8 mouse cellular contexts compared by ENCODE assay signal in genomic region chr13:54565594-54566345, GRCm38 (mm10). TPM values are rescaled to one million over a fixed set of nuclear protein-coding genes. Genes with fewer than 3 reads are reported as not detected.
DNase-seq lines count a peak whose midpoint lies in the region; ATAC-seq lines count a peak whose summit lies in the region.

No protein-coding gene starts in this region.

- peak overlapping the region; percentile 9; the same call in 1 of the 2 replicates for H3K9ac ChIP-seq in forebrain, embryonic 15.5 days (replicated peaks)
- no peak overlapping the region for H3K9ac ChIP-seq in hindbrain, embryonic 15.5 days
- H3K9ac ChIP-seq in stomach, embryonic 15.5 days: no peak overlapping the region

- peak overlapping the region; percentile 55 for H3K4me2 ChIP-seq in forebrain, embryonic 15.5 days (replicated peaks)
- H3K4me2 ChIP-seq in hindbrain, embryonic 15.5 days: peak overlapping the region; percentile 72
- peak overlapping the region; percentile 80 for H3K4me2 ChIP-seq in stomach, embryonic 15.5 days

- peaks cover 13% of the 10 kb centered on the region for H3K36me3 ChIP-seq in forebrain, embryonic 15.5 days
- peaks cover 13% of the 10 kb centered on the region for H3K36me3 ChIP-seq in hindbrain, embryonic 15.5 days
- peaks cover 29% of the 10 kb centered on the region for H3K36me3 ChIP-seq in megakaryocyte, embryonic 14.5 days (replicated peaks; ENCODE audit: low read length)
- H3K36me3 ChIP-seq in stomach, embryonic 15.5 days: peaks cover 14% of the 10 kb centered on the region

- DNase-seq in adrenal gland, postnatal 14 days: peak; percentile 66
- no peak for DNase-seq in adrenal gland, adult 18-20 months (ENCODE audit: low spot score in 2 of 2)
- DNase-seq in cerebellum, adult 18-20 months: peak; percentile 67 to 71
- peak; percentile 38 to 60 for DNase-seq in left cerebral cortex, postnatal 25 days (ENCODE audit: low spot score in 2 of 2)

- WGBS in forebrain, embryonic 15.5 days: 39% methylated on average over 8 of the region's 8 CpGs
- 38% methylated on average over 8 of the region's 8 CpGs for WGBS in hindbrain, embryonic 15.5 days
- 46% methylated on average over 8 of the region's 8 CpGs for WGBS in stomach, embryonic 15.5 days

- peak; percentile 55 for ATAC-seq in forebrain, embryonic 15.5 days (replicated peaks)
- ATAC-seq in hindbrain, embryonic 15.5 days (ENCODE audit: low FRiP score, low read depth): no peak; the same call in 1 of the 2 replicates
- peak; percentile 12; the same call in 1 of the 2 replicates for ATAC-seq in stomach, embryonic 15.5 days (ENCODE audit: insufficient read depth, low FRiP score, low read depth)

- peak overlapping the region; percentile 95 for H3K4me3 ChIP-seq in forebrain, embryonic 15.5 days
- peak overlapping the region; percentile 69 for H3K4me3 ChIP-seq in hindbrain, embryonic 15.5 days
- H3K4me3 ChIP-seq in megakaryocyte, embryonic 14.5 days (replicated peaks): peak overlapping the region; percentile 91
- H3K4me3 ChIP-seq in stomach, embryonic 15.5 days (replicated peaks): peak overlapping the region; percentile 99

- H3K4me1 ChIP-seq in forebrain, embryonic 15.5 days: peaks cover 15% of the 10 kb centered on the region
- peaks cover 15% of the 10 kb centered on the region for H3K4me1 ChIP-seq in hindbrain, embryonic 15.5 days (replicated peaks)
- peaks cover 85% of the 10 kb centered on the region for H3K4me1 ChIP-seq in megakaryocyte, embryonic 14.5 days
- H3K4me1 ChIP-seq in stomach, embryonic 15.5 days: peaks cover 8% of the 10 kb centered on the region

- peak overlapping the region; percentile 59; the same call in 1 of the 2 replicates for H3K27ac ChIP-seq in forebrain, embryonic 15.5 days (replicated peaks)
- H3K27ac ChIP-seq in hindbrain, embryonic 15.5 days (replicated peaks): peak overlapping the region; percentile 80
- H3K27ac ChIP-seq in stomach, embryonic 15.5 days: peak overlapping the region; percentile 73

- no peaks in the 10 kb centered on the region; the same call in 1 of the 2 replicates for H3K27me3 ChIP-seq in forebrain, embryonic 15.5 days
- no peaks in the 10 kb centered on the region for H3K27me3 ChIP-seq in hindbrain, embryonic 15.5 days
- H3K27me3 ChIP-seq in megakaryocyte, embryonic 14.5 days (replicated peaks): no peaks in the 10 kb centered on the region
- no peaks in the 10 kb centered on the region for H3K27me3 ChIP-seq in stomach, embryonic 15.5 days (replicated peaks)

- intact Hi-C loops in left cerebral cortex, postnatal 25 days (cut with DNase I): loop anchor here (1.0 kb wide), 1 partner anchor 25 kb away; the partner anchor contains the start of genes Higd2a and Nop16

- no peaks in the 10 kb centered on the region for H3K9me3 ChIP-seq in forebrain, embryonic 15.5 days
- no peaks in the 10 kb centered on the region for H3K9me3 ChIP-seq in hindbrain, embryonic 15.5 days
- H3K9me3 ChIP-seq in megakaryocyte, embryonic 14.5 days: no peaks in the 10 kb centered on the region
- H3K9me3 ChIP-seq in stomach, embryonic 15.5 days: no peaks in the 10 kb centered on the region

RNA-seq across cellular contexts. Expression of gene 4833439L19Rik, which starts 0.5 kb away (rescaled TPM):
- 123 and 131 TPM in 2 replicates for total RNA-seq in adrenal gland, postnatal 14 days (2021)
- 100 to 1,000 TPM; 177 to 178 TPM for total RNA-seq in adrenal gland, adult 18-20 months (2021)
- polyA plus RNA-seq in forebrain, embryonic 15.5 days (2015; fragmentation: Nextera tagmentation; extraction: Ambion mirVana): 287 and 293 TPM in 2 replicates
- polyA plus RNA-seq in hindbrain, embryonic 15.5 days (2015; fragmentation: Nextera tagmentation; extraction: Ambion mirVana): 249 and 256 TPM in 2 replicates
- total RNA-seq in left cerebral cortex, postnatal 25 days (2021): 100 to 1,000 TPM; 137 to 143 TPM
- 23.2 and 24.6 TPM in 2 replicates for polyA plus RNA-seq in megakaryocyte, embryonic 14.5 days (2012; ENCODE audit: insufficient read depth, low replicate concordance)
- 109 and 115 TPM in 2 replicates for polyA plus RNA-seq in stomach, embryonic 15.5 days (2015; fragmentation: Nextera tagmentation; extraction: Ambion mirVana)

RNA-seq across cellular contexts. Expression of gene Arl10, which starts 9.0 kb away (rescaled TPM):
- 25.2 and 31.1 TPM in 2 replicates for total RNA-seq in adrenal gland, postnatal 14 days (2021)
- 10 to 100 TPM; 40.6 to 45.2 TPM for total RNA-seq in adrenal gland, adult 18-20 months (2021)
- polyA plus RNA-seq in forebrain, embryonic 15.5 days (2015; fragmentation: Nextera tagmentation; extraction: Ambion mirVana): 81.8 and 87.6 TPM in 2 replicates
- 105 and 111 TPM in 2 replicates for polyA plus RNA-seq in hindbrain, embryonic 15.5 days (2015; fragmentation: Nextera tagmentation; extraction: Ambion mirVana)
- 10 to 100 TPM; 22.0 to 24.0 TPM for total RNA-seq in left cerebral cortex, postnatal 25 days (2021)
- polyA plus RNA-seq in megakaryocyte, embryonic 14.5 days (2012; ENCODE audit: insufficient read depth, low replicate concordance): 11.5 TPM in 1 of 2 replicates, not detected in the other
- 25.9 and 26.3 TPM in 2 replicates for polyA plus RNA-seq in stomach, embryonic 15.5 days (2015; fragmentation: Nextera tagmentation; extraction: Ambion mirVana)

RNA-seq across cellular contexts. Expression of gene Nop16, which starts 24.1 kb away (rescaled TPM):
- total RNA-seq in adrenal gland, postnatal 14 days (2021): 56.0 and 60.9 TPM in 2 replicates
- 10 to 100 TPM; 59.7 to 69.7 TPM for total RNA-seq in adrenal gland, adult 18-20 months (2021)
- 57.8 and 61.8 TPM in 2 replicates for polyA plus RNA-seq in forebrain, embryonic 15.5 days (2015; fragmentation: Nextera tagmentation; extraction: Ambion mirVana)
- polyA plus RNA-seq in hindbrain, embryonic 15.5 days (2015; fragmentation: Nextera tagmentation; extraction: Ambion mirVana): 58.0 and 62.0 TPM in 2 replicates
- total RNA-seq in left cerebral cortex, postnatal 25 days (2021): 10 to 100 TPM; 19.7 to 26.9 TPM
- 6.9 and 22.1 TPM in 2 replicates for polyA plus RNA-seq in megakaryocyte, embryonic 14.5 days (2012; ENCODE audit: insufficient read depth, low replicate concordance)
- polyA plus RNA-seq in stomach, embryonic 15.5 days (2015; fragmentation: Nextera tagmentation; extraction: Ambion mirVana): 85.9 and 88.2 TPM in 2 replicates

RNA-seq across cellular contexts. Expression of gene Higd2a, which starts 24.2 kb away (rescaled TPM):
- 260 and 265 TPM in 2 replicates for total RNA-seq in adrenal gland, postnatal 14 days (2021)
- 100 to 1,000 TPM; 222 to 239 TPM for total RNA-seq in adrenal gland, adult 18-20 months (2021)
- polyA plus RNA-seq in forebrain, embryonic 15.5 days (2015; fragmentation: Nextera tagmentation; extraction: Ambion mirVana): 211 and 216 TPM in 2 replicates
- polyA plus RNA-seq in hindbrain, embryonic 15.5 days (2015; fragmentation: Nextera tagmentation; extraction: Ambion mirVana): 255 and 261 TPM in 2 replicates
- total RNA-seq in left cerebral cortex, postnatal 25 days (2021): 100 to 1,000 TPM; 151 TPM
- polyA plus RNA-seq in megakaryocyte, embryonic 14.5 days (2012; ENCODE audit: insufficient read depth, low replicate concordance): 13.6 and 46.2 TPM in 2 replicates
- 193 and 207 TPM in 2 replicates for polyA plus RNA-seq in stomach, embryonic 15.5 days (2015; fragmentation: Nextera tagmentation; extraction: Ambion mirVana)

RNA-seq across cellular contexts. Expression of gene Cltb, which starts 45.4 kb away (rescaled TPM):
- total RNA-seq in adrenal gland, postnatal 14 days (2021): 70.6 and 80.1 TPM in 2 replicates
- total RNA-seq in adrenal gland, adult 18-20 months (2021): 100 to 1,000 TPM in 1 of 2 experiments, 10 to 100 TPM in 1; 78.8 to 149 TPM
- 119 and 125 TPM in 2 replicates for polyA plus RNA-seq in forebrain, embryonic 15.5 days (2015; fragmentation: Nextera tagmentation; extraction: Ambion mirVana)
- 206 and 226 TPM in 2 replicates for polyA plus RNA-seq in hindbrain, embryonic 15.5 days (2015; fragmentation: Nextera tagmentation; extraction: Ambion mirVana)
- total RNA-seq in left cerebral cortex, postnatal 25 days (2021): 100 to 1,000 TPM; 308 to 312 TPM
- polyA plus RNA-seq in megakaryocyte, embryonic 14.5 days (2012; ENCODE audit: insufficient read depth, low replicate concordance): 72.4 and 308 TPM in 2 replicates
- 62.5 and 82.6 TPM in 2 replicates for polyA plus RNA-seq in stomach, embryonic 15.5 days (2015; fragmentation: Nextera tagmentation; extraction: Ambion mirVana)

Comparison
In these comparisons a context has a peak if more than half of its experiments do, and no peak if none do; other contexts are left out.
1. DNase-seq: peak in adrenal gland, postnatal 14 days (single experiment), cerebellum, adult 18-20 months (2 of 2) and left cerebral cortex, postnatal 25 days (2 of 2); none in adrenal gland, adult 18-20 months (0 of 2).
2. Peak in every context shown above with its lines, with median percentiles within 50 percentile points of each other: H3K27ac ChIP-seq, H3K4me2 ChIP-seq and H3K4me3 ChIP-seq.